Mouse (Mus musculus) cortical plate, adult 2 months (tissue): Measurements from ENCODE around the gene Tmem199.

Experiments used
- CTCF ChIP-seq: fragments of 200-500 bp; IDR thresholded peaks from 2 replicates; pipeline ENCODE4 v1.5.1; 2011; ENCODE audit warnings: mild to moderate bottlenecking, control low read depth, low read length; ENCODE audit not compliant: insufficient read depth; ENCODE audit errors: extremely low read depth
- POLR2A ChIP-seq: fragments of 200-500 bp; IDR thresholded peaks from 2 replicates; pipeline ENCODE4 v1.6.1; 2011; ENCODE audit warnings: mild to moderate bottlenecking, low read length, control low read depth; ENCODE audit not compliant: insufficient read depth; ENCODE audit errors: extremely low read depth

GRCm38 (mm10) chr11:78499004-78499403 lies 13.0 kb downstream of the Tmem199 start, which contains the start of gene Vtn:
- TF ChIP-seq CTCF (no peak), POLR2A (no peak)
